Mouse (Mus musculus): ENCODE measurements around the gene Aldh18a1.

- TF ChIP-seq MYOG (IDR thresholded peaks at IDR 0.05; ENCODE audit: control insufficient read depth, extremely low read depth, insufficient read length): no peak
- no peak for TF ChIP-seq CTCF (IDR thresholded peaks at IDR 0.05; ENCODE audit: control insufficient read depth, insufficient read depth, insufficient read length)
- no peak for TF ChIP-seq MYOD1 (IDR thresholded peaks at IDR 0.05; ENCODE audit: control insufficient read depth, insufficient read length, low read depth)
- TF ChIP-seq MAX (IDR thresholded peaks at IDR 0.05): no peak
- no peak for TF ChIP-seq USF1 (IDR thresholded peaks at IDR 0.05; ENCODE audit: low read depth)
- no peak for TF ChIP-seq FOSL1 (IDR thresholded peaks at IDR 0.05; ENCODE audit: insufficient read depth, low read length, poor library complexity, severe bottlenecking)
- no peak for TF ChIP-seq CEBPB (IDR thresholded peaks at IDR 0.05; ENCODE audit: low read depth)
Observed at GRCm38 (mm10) chr19:40628950-40629349, 40.7 kb upstream of the Aldh18a1 start.
